Mouse (Mus musculus): Measurements from ENCODE around the gene Atl1.

DNA sequence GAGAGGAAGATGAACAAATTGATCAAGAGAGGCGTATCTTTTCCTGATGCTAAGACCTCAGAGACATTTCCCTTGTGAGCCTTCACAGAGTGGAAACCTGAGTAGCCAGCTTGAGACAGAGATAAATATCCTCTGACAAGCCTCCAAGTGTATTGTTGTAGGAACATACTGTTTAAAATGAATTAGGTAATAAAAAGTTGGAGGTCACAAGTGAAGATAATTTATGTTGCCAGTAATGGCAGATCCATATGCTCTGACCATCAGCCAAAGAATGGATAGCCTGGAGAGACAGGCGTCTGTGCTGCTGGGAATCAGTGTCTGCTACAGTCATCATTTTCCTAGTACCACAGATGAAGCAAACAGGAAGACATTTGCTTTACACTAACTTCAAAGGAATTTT is 2.6 kb downstream of the Atl1 start:
- no peak for TF ChIP-seq EP300 (IDR thresholded peaks at IDR 0.05; ENCODE audit: insufficient read depth, low read depth, low read length)
- no peak for TF ChIP-seq CTCF (IDR thresholded peaks at IDR 0.05; ENCODE audit: low read depth, low read length)

All from ES-Bruce4 (cell line).